Mouse (Mus musculus): ENCODE measurements around the gene Gm13287.
"Not testable (repeated sequence)": the region's sequence is repeated elsewhere in the genome, so short reads cannot be mapped to it uniquely, and the experiment has no call there.

Gene Gm13287

GRCm38 (mm10) chr4:88799365-88799764, 3.7 kb upstream of the Gm13287 start, which contains the start of gene Gm13285:
Gm13285 (plus strand) TSS chr4:88799665.
- DNase-seq, result not testable (repeated sequence)

- not testable (repeated sequence) for DNase-seq
Observed at GRCm38 (mm10) chr4:88805231-88805630, 2.2 kb downstream of the Gm13287 start, which contains the start of gene Gm13288. Gm13288 (plus strand) TSS chr4:88805531.

- DNase-seq, result peak; percentile 44
Observed at GRCm38 (mm10) chr4:88805761-88806160, 2.7 kb downstream of the Gm13287 start.

- DNase-seq, result no peak
Observed at GRCm38 (mm10) chr4:88815928-88816327, 12.9 kb downstream of the Gm13287 start, which contains the start of gene Ifna7. Ifna7 (plus strand) TSS chr4:88816228.

GRCm38 (mm10) chr4:88819659-88820058, 16.6 kb downstream of the Gm13287 start, which contains the start of gene Ifna11:
Ifna11 (plus strand) TSS chr4:88819959.
- DNase-seq, result no peak

- no peak for DNase-seq
Observed at GRCm38 (mm10) chr4:88822995-88823394, 19.9 kb downstream of the Gm13287 start.

- DNase-seq, result not testable (repeated sequence)
Observed at GRCm38 (mm10) chr4:88827116-88827515, 24.1 kb downstream of the Gm13287 start, which contains the start of gene Ifna6. Ifna6 (plus strand) TSS chr4:88827416.

GRCm38 (mm10) chr4:88830523-88830922, 27.5 kb downstream of the Gm13287 start:
- no peak for DNase-seq

- DNase-seq, result not testable (repeated sequence)
Observed at GRCm38 (mm10) chr4:88835225-88835624, 32.2 kb downstream of the Gm13287 start, which contains the start of gene Ifna5. Ifna5 (plus strand) TSS chr4:88835525.

- DNase-seq, result no peak
Observed at GRCm38 (mm10) chr4:88838828-88839227, 35.8 kb downstream of the Gm13287 start.

- no peak for DNase-seq
Observed at GRCm38 (mm10) chr4:88840058-88840457, 37.0 kb downstream of the Gm13287 start.

- DNase-seq, result no peak
Observed at GRCm38 (mm10) chr4:88841438-88841911, 38.4 kb downstream of the Gm13287 start, which contains the start of gene Ifna4. Ifna4 (plus strand) TSS chr4:88841861.

GRCm38 (mm10) chr4:88845334-88845733, 42.3 kb downstream of the Gm13287 start:
- no peak for DNase-seq

GRCm38 (mm10) chr4:88849698-88850097, 46.6 kb downstream of the Gm13287 start, which contains the start of gene Ifna1:
Ifna1 (plus strand) TSS chr4:88850087.
- DNase-seq, result no peak

GRCm38 (mm10) chr4:88851026-88851763, 48.1 kb downstream of the Gm13287 start:
- DNase-seq, result no peak
